Mouse (Mus musculus): ENCODE data around the gene Spata25. TPM values are rescaled to one million over a fixed set of nuclear protein-coding genes. Genes with fewer than 3 reads are reported as not detected.

The Spata25 gene
- polyA plus RNA-seq, 1 experiment from 2014 or later, result not detected

GRCm38 (mm10) chr2:164781876-164782275 lies 46.5 kb downstream of the Spata25 start:
- 68% methylated on average over 4 of the region's 4 CpGs for WGBS
- Histone ChIP-seq H3K9ac (ENCODE audit: low read length) (no peak overlapping the region), H3K27ac (replicated peaks) (no peak overlapping the region), H3K4me2 (replicated peaks; ENCODE audit: low read depth) (no peak overlapping the region), H3K4me1 (replicated peaks; ENCODE audit: control insufficient read depth, insufficient read depth) (0 out of 2 replicates have a peak, but pooled peaks cover 3% of the 10 kb centered on the region), H3K27me3 (ENCODE audit: control insufficient read depth, insufficient read depth, low read length) (no peaks in the 10 kb centered on the region), H3K36me3 (ENCODE audit: control insufficient read depth, insufficient read depth, low read length) (no peaks in the 10 kb centered on the region), H3K9me3 (ENCODE audit: control insufficient read depth, low read length) (no peaks in the 10 kb centered on the region), H3K4me3 (ENCODE audit: low read depth, low read length) (no peak overlapping the region)
- no peak for TF ChIP-seq CTCF (IDR thresholded peaks at IDR 0.05; ENCODE audit: low read depth)
- no peak for TF ChIP-seq EP300 (optimal IDR thresholded peaks at IDR 0.05)
- ATAC-seq (ENCODE audit: low FRiP score, low TSS enrichment) (no peak), DNase-seq (ENCODE audit: low spot score) (no peak)

GRCm38 (mm10) chr2:164779481-164780086 lies 48.8 kb downstream of the Spata25 start, which contains the start of gene Tnnc2:
TSS of gene Tnnc2 (minus strand) at chr2:164779967.
- WGBS, result 63% methylated on average over 8 of the region's 8 CpGs
- H3K4me1 ChIP-seq (replicated peaks; ENCODE audit: control insufficient read depth, insufficient read depth), result no peaks in the 10 kb centered on the region
- H3K4me3 ChIP-seq (ENCODE audit: low read depth, low read length), result no peak within 1 kb of the TSS
- H3K27me3 ChIP-seq (ENCODE audit: control insufficient read depth, insufficient read depth, low read length), result no peaks in the 10 kb centered on the region
- TF ChIP-seq EP300 (optimal IDR thresholded peaks at IDR 0.05) (no peak), CTCF (IDR thresholded peaks at IDR 0.05; ENCODE audit: low read depth) (no peak)
- no peak for DNase-seq (ENCODE audit: low spot score)
- H3K36me3 ChIP-seq (ENCODE audit: control insufficient read depth, insufficient read depth, low read length), result no peaks in the 10 kb centered on the region
- no peaks in the 10 kb centered on the region for H3K9me3 ChIP-seq (ENCODE audit: control insufficient read depth, low read length)
- H3K27ac ChIP-seq (replicated peaks), result no peak within 1 kb of the TSS
- ATAC-seq (ENCODE audit: low FRiP score, low TSS enrichment), result no peak
- H3K9ac ChIP-seq (ENCODE audit: low read length), result no peak within 1 kb of the TSS
- H3K4me2 ChIP-seq (replicated peaks; ENCODE audit: low read depth), result no peak within 1 kb of the TSS

- H3K9ac ChIP-seq (ENCODE audit: low read length), result no peak overlapping the region
- H3K4me1 ChIP-seq (replicated peaks; ENCODE audit: control insufficient read depth, insufficient read depth), result no peaks in the 10 kb centered on the region
- H3K9me3 ChIP-seq (ENCODE audit: control insufficient read depth, low read length), result no peaks in the 10 kb centered on the region
- H3K4me3 ChIP-seq (ENCODE audit: low read depth, low read length), result no peak overlapping the region
- no peak overlapping the region for H3K27ac ChIP-seq (replicated peaks)
- H3K27me3 ChIP-seq (ENCODE audit: control insufficient read depth, insufficient read depth, low read length), result no peaks in the 10 kb centered on the region
- ATAC-seq (ENCODE audit: low FRiP score, low TSS enrichment) (no peak), DNase-seq (ENCODE audit: low spot score) (no peak)
- H3K36me3 ChIP-seq (ENCODE audit: control insufficient read depth, insufficient read depth, low read length), result no peaks in the 10 kb centered on the region
- WGBS, result 75% methylated on average over 7 of the region's 7 CpGs
- no peak overlapping the region for H3K4me2 ChIP-seq (replicated peaks; ENCODE audit: low read depth)
- TF ChIP-seq EP300 (optimal IDR thresholded peaks at IDR 0.05) (no peak), CTCF (IDR thresholded peaks at IDR 0.05; ENCODE audit: low read depth) (no peak)
Measured at GRCm38 (mm10) chr2:164778809-164779208, 49.5 kb downstream of the Spata25 start.

- DNase-seq (ENCODE audit: low spot score) (no peak), ATAC-seq (ENCODE audit: low FRiP score, low TSS enrichment) (no peak)
- no peaks in the 10 kb centered on the region for H3K36me3 ChIP-seq (ENCODE audit: control insufficient read depth, insufficient read depth, low read length)
- H3K4me3 ChIP-seq (ENCODE audit: low read depth, low read length), result no peak overlapping the region
- no peak overlapping the region for H3K9ac ChIP-seq (ENCODE audit: low read length)
- 88% methylated on average over 11 of the region's 11 CpGs for WGBS
- no peaks in the 10 kb centered on the region for H3K4me1 ChIP-seq (replicated peaks; ENCODE audit: control insufficient read depth, insufficient read depth)
- no peaks in the 10 kb centered on the region for H3K27me3 ChIP-seq (ENCODE audit: control insufficient read depth, insufficient read depth, low read length)
- no peak overlapping the region for H3K27ac ChIP-seq (replicated peaks)
- H3K9me3 ChIP-seq (ENCODE audit: control insufficient read depth, low read length), result no peaks in the 10 kb centered on the region
- TF ChIP-seq CTCF (IDR thresholded peaks at IDR 0.05; ENCODE audit: low read depth) (no peak), EP300 (optimal IDR thresholded peaks at IDR 0.05) (no peak)
- H3K4me2 ChIP-seq (replicated peaks; ENCODE audit: low read depth), result no peak overlapping the region
Measured at GRCm38 (mm10) chr2:164778015-164778287, 50.4 kb downstream of the Spata25 start.

GRCm38 (mm10) chr2:164777246-164778014 lies 50.9 kb downstream of the Spata25 start:
- no peak overlapping the region for H3K27ac ChIP-seq (replicated peaks)
- H3K4me3 ChIP-seq (ENCODE audit: low read depth, low read length), result no peak overlapping the region
- H3K4me1 ChIP-seq (replicated peaks; ENCODE audit: control insufficient read depth, insufficient read depth), result no peaks in the 10 kb centered on the region
- no peak for DNase-seq (ENCODE audit: low spot score)
- no peak overlapping the region for H3K9ac ChIP-seq (ENCODE audit: low read length)
- ATAC-seq (ENCODE audit: low FRiP score, low TSS enrichment), result no peak
- H3K27me3 ChIP-seq (ENCODE audit: control insufficient read depth, insufficient read depth, low read length), result no peaks in the 10 kb centered on the region
- 74% methylated on average over 30 of the region's 30 CpGs for WGBS
- H3K4me2 ChIP-seq (replicated peaks; ENCODE audit: low read depth), result no peak overlapping the region
- H3K9me3 ChIP-seq (ENCODE audit: control insufficient read depth, low read length), result no peaks in the 10 kb centered on the region
- TF ChIP-seq CTCF (IDR thresholded peaks at IDR 0.05; ENCODE audit: low read depth) (no peak), EP300 (optimal IDR thresholded peaks at IDR 0.05) (no peak)
- H3K36me3 ChIP-seq (ENCODE audit: control insufficient read depth, insufficient read depth, low read length), result no peaks in the 10 kb centered on the region

- no peak overlapping the region for H3K27ac ChIP-seq (replicated peaks)
- H3K9ac ChIP-seq (ENCODE audit: low read length), result no peak overlapping the region
- ATAC-seq (ENCODE audit: low FRiP score, low TSS enrichment) (no peak), DNase-seq (ENCODE audit: low spot score) (no peak)
- no peaks in the 10 kb centered on the region for H3K9me3 ChIP-seq (ENCODE audit: control insufficient read depth, low read length)
- no peaks in the 10 kb centered on the region for H3K4me1 ChIP-seq (replicated peaks; ENCODE audit: control insufficient read depth, insufficient read depth)
- H3K4me3 ChIP-seq (ENCODE audit: low read depth, low read length), result no peak overlapping the region
- H3K36me3 ChIP-seq (ENCODE audit: control insufficient read depth, insufficient read depth, low read length), result no peaks in the 10 kb centered on the region
- TF ChIP-seq CTCF (IDR thresholded peaks at IDR 0.05; ENCODE audit: low read depth), result no peak
- TF ChIP-seq EP300 (optimal IDR thresholded peaks at IDR 0.05), result no peak
- H3K27me3 ChIP-seq (ENCODE audit: control insufficient read depth, insufficient read depth, low read length), result no peaks in the 10 kb centered on the region
- WGBS, result 61% methylated on average over 17 of the region's 17 CpGs
- H3K4me2 ChIP-seq (replicated peaks; ENCODE audit: low read depth), result no peak overlapping the region
Measured at GRCm38 (mm10) chr2:164776801-164777200, 51.5 kb downstream of the Spata25 start.

Other genes with a start within 250 kb of the Spata25 start
- 0.75 and 1.1 TPM in 2 replicates for gene Wfdc6a, start 243.1 kb downstream of the Spata25 start, polyA plus RNA-seq (2015; fragmentation: Nextera tagmentation; extraction: Ambion mirVana)
- not detected in 2 replicates for gene Eppin, start 234.9 kb downstream of the Spata25 start, polyA plus RNA-seq (2015; fragmentation: Nextera tagmentation; extraction: Ambion mirVana)
- gene Wfdc6b, start 215.0 kb downstream of the Spata25 start, polyA plus RNA-seq (2015; fragmentation: Nextera tagmentation; extraction: Ambion mirVana), result not detected in 2 replicates
- not detected in 2 replicates for gene Wfdc8, start 214.9 kb downstream of the Spata25 start, polyA plus RNA-seq (2015; fragmentation: Nextera tagmentation; extraction: Ambion mirVana)
- gene Wfdc16, start 189.7 kb downstream of the Spata25 start, polyA plus RNA-seq (2015; fragmentation: Nextera tagmentation; extraction: Ambion mirVana), result not detected in 2 replicates
- 12.2 and 12.6 TPM in 2 replicates for gene Wfdc10, start 172.5 kb downstream of the Spata25 start, polyA plus RNA-seq (2015; fragmentation: Nextera tagmentation; extraction: Ambion mirVana)
- 0.58 TPM in 1 of 2 replicates, not detected in the other for gene Wfdc9, start 172.0 kb downstream of the Spata25 start, polyA plus RNA-seq (2015; fragmentation: Nextera tagmentation; extraction: Ambion mirVana)
- not detected in 2 replicates for gene Wfdc11, start 154.4 kb downstream of the Spata25 start, polyA plus RNA-seq (2015; fragmentation: Nextera tagmentation; extraction: Ambion mirVana)
- gene Wfdc13, start 143.4 kb downstream of the Spata25 start, polyA plus RNA-seq (2015; fragmentation: Nextera tagmentation; extraction: Ambion mirVana), result 2.1 and 2.6 TPM in 2 replicates
- gene Spint4, start 130.0 kb downstream of the Spata25 start, polyA plus RNA-seq (2015; fragmentation: Nextera tagmentation; extraction: Ambion mirVana), result not detected in 2 replicates
- gene Spint5, start 113.2 kb downstream of the Spata25 start, polyA plus RNA-seq (2015; fragmentation: Nextera tagmentation; extraction: Ambion mirVana), result not detected in 2 replicates
- gene Wfdc3, start 82.6 kb downstream of the Spata25 start, polyA plus RNA-seq (2015; fragmentation: Nextera tagmentation; extraction: Ambion mirVana), result 1.4 TPM in 2 replicates
- 38.0 and 39.1 TPM in 2 replicates for gene Dnttip1, start 82.6 kb downstream of the Spata25 start, polyA plus RNA-seq (2015; fragmentation: Nextera tagmentation; extraction: Ambion mirVana)
- 74.1 and 104 TPM in 2 replicates for gene Ube2c, start 58.6 kb downstream of the Spata25 start, polyA plus RNA-seq (2015; fragmentation: Nextera tagmentation; extraction: Ambion mirVana)
- gene Tnnc2, start 48.6 kb downstream of the Spata25 start, polyA plus RNA-seq (2015; fragmentation: Nextera tagmentation; extraction: Ambion mirVana), result 7.0 and 8.5 TPM in 2 replicates
- gene Snx21, start 42.7 kb downstream of the Spata25 start, polyA plus RNA-seq (2015; fragmentation: Nextera tagmentation; extraction: Ambion mirVana), result 13.9 and 14.9 TPM in 2 replicates
- 39.4 and 43.8 TPM in 2 replicates for gene Acot8, start 23.7 kb downstream of the Spata25 start, polyA plus RNA-seq (2015; fragmentation: Nextera tagmentation; extraction: Ambion mirVana)
- gene Zswim3, start 23.4 kb downstream of the Spata25 start, polyA plus RNA-seq (2015; fragmentation: Nextera tagmentation; extraction: Ambion mirVana), result 3.8 and 4.4 TPM in 2 replicates
- 10.1 and 11.4 TPM in 2 replicates for gene Zswim1, start 5.9 kb downstream of the Spata25 start, polyA plus RNA-seq (2015; fragmentation: Nextera tagmentation; extraction: Ambion mirVana)
- 107 and 114 TPM in 2 replicates for gene Ctsa, start 4.3 kb upstream of the Spata25 start, polyA plus RNA-seq (2015; fragmentation: Nextera tagmentation; extraction: Ambion mirVana)
- gene Neurl2, start 4.9 kb upstream of the Spata25 start, polyA plus RNA-seq (2015; fragmentation: Nextera tagmentation; extraction: Ambion mirVana), result 4.6 and 5.3 TPM in 2 replicates
- 42.7 and 44.2 TPM in 2 replicates for gene Pltp, start 29.2 kb upstream of the Spata25 start, polyA plus RNA-seq (2015; fragmentation: Nextera tagmentation; extraction: Ambion mirVana)
- 49.2 and 51.4 TPM in 2 replicates for gene Pcif1, start 50.8 kb upstream of the Spata25 start, polyA plus RNA-seq (2015; fragmentation: Nextera tagmentation; extraction: Ambion mirVana)
- gene Zfp335, start 83.2 kb upstream of the Spata25 start, polyA plus RNA-seq (2015; fragmentation: Nextera tagmentation; extraction: Ambion mirVana), result 3.7 and 4.3 TPM in 2 replicates
- 0.87 and 1.1 TPM in 2 replicates for gene Mmp9, start 112.2 kb upstream of the Spata25 start, polyA plus RNA-seq (2015; fragmentation: Nextera tagmentation; extraction: Ambion mirVana)
- 0.12 and 0.21 TPM in 2 replicates for gene Slc12a5, start 132.3 kb upstream of the Spata25 start, polyA plus RNA-seq (2015; fragmentation: Nextera tagmentation; extraction: Ambion mirVana)
- 17.3 and 17.9 TPM in 2 replicates for gene Ncoa5, start 206.3 kb upstream of the Spata25 start, polyA plus RNA-seq (2015; fragmentation: Nextera tagmentation; extraction: Ambion mirVana)
- gene Cd40, start 227.1 kb upstream of the Spata25 start, polyA plus RNA-seq (2015; fragmentation: Nextera tagmentation; extraction: Ambion mirVana), result 3.3 and 3.7 TPM in 2 replicates